Mouse (Mus musculus): Measurements from ENCODE around the gene Tmem125. TPM values are rescaled to one million over a fixed set of nuclear protein-coding genes. Genes with fewer than 3 reads are reported as not detected.
"Not testable (repeated sequence)": the region's sequence is repeated elsewhere in the genome, so short reads cannot be mapped to it uniquely, and the experiment has no call there.

Tmem125 gene
- total RNA-seq, 2 experiments from 2014 or later: 0.24 to 0.32 TPM

GRCm38 (mm10) chr4:118535610-118536009, 8.2 kb downstream of the Tmem125 start:
- no peak for DNase-seq

GRCm38 (mm10) chr4:118533605-118534004, 10.2 kb downstream of the Tmem125 start:
- DNase-seq: no peak

- DNase-seq: no peak
Measured at GRCm38 (mm10) chr4:118533156-118533555, 10.7 kb downstream of the Tmem125 start.

GRCm38 (mm10) chr4:118532663-118533062, 11.2 kb downstream of the Tmem125 start:
- no peak for DNase-seq

GRCm38 (mm10) chr4:118527720-118528119, 16.1 kb downstream of the Tmem125 start:
- DNase-seq: no peak

GRCm38 (mm10) chr4:118527335-118527681, 16.5 kb downstream of the Tmem125 start:
- no peak for DNase-seq

- no peak for DNase-seq
Measured at GRCm38 (mm10) chr4:118526408-118527334, 17.2 kb downstream of the Tmem125 start, which contains the start of gene 2610528J11Rik. TSS of gene 2610528J11Rik (plus strand) at chr4:118526999.

GRCm38 (mm10) chr4:118525779-118526178, 18.1 kb downstream of the Tmem125 start:
- DNase-seq: no peak

GRCm38 (mm10) chr4:118523976-118524375, 19.9 kb downstream of the Tmem125 start:
- no peak for DNase-seq

- no peak for DNase-seq
Measured at GRCm38 (mm10) chr4:118522248-118522647, 21.6 kb downstream of the Tmem125 start.

- no peak for DNase-seq
Measured at GRCm38 (mm10) chr4:118518208-118518607, 25.6 kb downstream of the Tmem125 start.

- no peak for DNase-seq
Measured at GRCm38 (mm10) chr4:118517497-118518146, 26.2 kb downstream of the Tmem125 start.

- peak; percentile 24 for DNase-seq
Measured at GRCm38 (mm10) chr4:118516699-118517496, 26.9 kb downstream of the Tmem125 start.

GRCm38 (mm10) chr4:118509050-118509449, 34.8 kb downstream of the Tmem125 start:
- peak; percentile 23 for DNase-seq

GRCm38 (mm10) chr4:118507171-118507570, 36.7 kb downstream of the Tmem125 start:
- DNase-seq: not testable (repeated sequence)

- DNase-seq: peak; percentile 43
Measured at GRCm38 (mm10) chr4:118505551-118505950, 38.3 kb downstream of the Tmem125 start.

GRCm38 (mm10) chr4:118500792-118501191, 43.1 kb downstream of the Tmem125 start:
- no peak for DNase-seq

- peak; percentile 24 for DNase-seq
Measured at GRCm38 (mm10) chr4:118500171-118500724, 43.6 kb downstream of the Tmem125 start.
